Comparison of ENCODE assay signal across 11 mouse cellular contexts in genomic region chr4:58374141-58374870, GRCm38 (mm10).
A peak's percentile ranks its signal among the peaks of the same experiment; 100 is the strongest.
DNase-seq lines count a peak whose midpoint lies in the region; ATAC-seq lines count a peak whose summit lies in the region.
"Had no signal": no experiment of that assay in that cellular context is flagged by ENCODE, and none has a peak within 500 bp of the region (broad histone marks: within the 10 kb centered on the region; RNA-seq: fewer than 3 reads in every experiment).

No protein-coding gene starts in this region.

- H3K4me2 ChIP-seq in neural tube, embryonic 14.5 days (ENCODE audit: low read depth, low read length), result no peak overlapping the region
- H3K4me2 ChIP-seq in midbrain, embryonic 16.5 days (ENCODE audit: low read length), result no peak overlapping the region
- H3K4me2 ChIP-seq: liver, embryonic 11.5 days; stomach, embryonic 15.5 days had no signal

- no peaks in the 10 kb centered on the region for H3K27me3 ChIP-seq in neural tube, embryonic 14.5 days (ENCODE audit: control insufficient read depth, insufficient read depth, low read length)
- H3K27me3 ChIP-seq in midbrain, embryonic 16.5 days (ENCODE audit: control insufficient read depth, insufficient read depth, low read depth, low read length), result no peaks in the 10 kb centered on the region
- H3K27me3 ChIP-seq: stomach, embryonic 15.5 days had no signal

- H3K9me3 ChIP-seq in neural tube, embryonic 14.5 days (ENCODE audit: control insufficient read depth, low read length), result no peaks in the 10 kb centered on the region
- H3K9me3 ChIP-seq in midbrain, embryonic 16.5 days (replicated peaks; ENCODE audit: control insufficient read depth, low read length, poor library complexity, severe bottlenecking), result no peaks in the 10 kb centered on the region
- H3K9me3 ChIP-seq: stomach, embryonic 15.5 days had no signal

- no peak overlapping the region for H3K4me3 ChIP-seq in neural tube, embryonic 14.5 days (ENCODE audit: low read depth, low read length)
- no peak overlapping the region for H3K4me3 ChIP-seq in midbrain, embryonic 16.5 days (ENCODE audit: low read depth, low read length)
- H3K4me3 ChIP-seq: stomach, embryonic 15.5 days had no signal

- peak; percentile 38; the same call in 1 of the 2 replicates for ATAC-seq in neural tube, embryonic 14.5 days (ENCODE audit: low read depth)
- no peak for ATAC-seq in midbrain, embryonic 16.5 days

- no peaks in the 10 kb centered on the region for H3K36me3 ChIP-seq in neural tube, embryonic 14.5 days (ENCODE audit: control insufficient read depth, insufficient read depth, low read length)
- no peaks in the 10 kb centered on the region for H3K36me3 ChIP-seq in midbrain, embryonic 16.5 days (ENCODE audit: control insufficient read depth, insufficient read depth, low read length)
- H3K36me3 ChIP-seq: stomach, embryonic 15.5 days had no signal

- H3K9ac ChIP-seq in neural tube, embryonic 14.5 days (replicated peaks; ENCODE audit: low read depth, low read length), result no peak overlapping the region
- H3K9ac ChIP-seq in midbrain, embryonic 16.5 days (ENCODE audit: low read depth, low read length), result no peak overlapping the region
- H3K9ac ChIP-seq: stomach, embryonic 15.5 days had no signal

- 78% methylated on average over 7 of the region's 7 CpGs for WGBS in neural tube, embryonic 14.5 days
- WGBS in midbrain, embryonic 16.5 days, result 88% methylated on average over 7 of the region's 7 CpGs

- DNase-seq in neural tube, embryonic 10.5 days (ENCODE audit: extremely low spot score, low spot score), result no peak
- DNase-seq in cerebellum, adult 11 months, result peak; percentile 62
- DNase-seq in gastrocnemius, postnatal 4 days (ENCODE audit: low spot score in 2 of 2), result peak; percentile 32 to 50
- peak; percentile 27 for DNase-seq in right cerebral cortex, postnatal 25 days
- DNase-seq in yolk sac, embryonic 10.5 days (ENCODE audit: low spot score), result no peak
- DNase-seq in retina, embryonic 14.5 days (ENCODE audit: low spot score), result no peak

- peaks cover 3% of the 10 kb centered on the region; the same call in 1 of the 2 replicates for H3K4me1 ChIP-seq in neural tube, embryonic 14.5 days (ENCODE audit: control insufficient read depth, insufficient read depth, low read length)
- H3K4me1 ChIP-seq in midbrain, embryonic 16.5 days (ENCODE audit: control insufficient read depth, insufficient read depth, low read length), result no peaks in the 10 kb centered on the region
- H3K4me1 ChIP-seq: stomach, embryonic 15.5 days had no signal

- no peak overlapping the region for H3K27ac ChIP-seq in neural tube, embryonic 14.5 days (ENCODE audit: low read depth, low read length)
- no peak overlapping the region for H3K27ac ChIP-seq in midbrain, embryonic 16.5 days (ENCODE audit: low read length)
- H3K27ac ChIP-seq: kidney, postnatal 0 days; stomach, embryonic 15.5 days had no signal

Comparison
In these comparisons a context has a peak if more than half of its experiments do, and no peak if none do; other contexts are left out.
1. DNase-seq: peak in cerebellum, adult 11 months (single experiment), gastrocnemius, postnatal 4 days (2 of 2) and right cerebral cortex, postnatal 25 days (single experiment); none in neural tube, embryonic 10.5 days (single experiment), yolk sac, embryonic 10.5 days (single experiment) and retina, embryonic 14.5 days (single experiment).